25 mouse cellular contexts compared by ENCODE assay signal in the genomic region with DNA sequence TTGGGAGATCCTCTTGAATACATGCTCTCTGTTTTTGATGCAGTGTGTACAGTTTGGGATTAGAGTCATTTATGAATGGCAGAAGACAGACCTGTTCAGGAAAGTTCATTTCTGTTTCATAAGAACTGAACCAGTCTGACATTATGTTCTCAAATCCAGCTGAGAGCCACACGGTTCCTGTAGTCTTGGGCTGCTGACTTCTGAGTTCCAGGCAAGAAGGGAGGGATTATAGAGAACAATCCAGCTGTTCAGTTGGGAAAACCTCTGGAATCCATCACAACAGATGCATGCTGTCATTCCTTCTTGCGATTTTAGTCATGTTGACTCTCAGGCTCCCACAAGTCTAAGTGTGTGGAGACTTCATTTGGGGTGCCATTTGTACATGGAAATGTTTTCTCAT.
DNase-seq lines count a peak whose midpoint lies in the region; ATAC-seq and TF ChIP-seq lines count a peak whose summit lies in the region.
"Had no signal": no experiment of that assay in that cellular context is flagged by ENCODE, and none has a peak within 500 bp of the region (broad histone marks: within the 10 kb centered on the region; RNA-seq: fewer than 3 reads in every experiment).

No protein-coding gene starts in this region.

- H3K4me3 ChIP-seq in heart, adult 2 months, result no peak overlapping the region
- H3K4me3 ChIP-seq in hindbrain, embryonic 14.5 days (replicated peaks; ENCODE audit: low read length), result no peak overlapping the region
- no peak overlapping the region for H3K4me3 ChIP-seq in hindbrain, embryonic 12.5 days
- H3K4me3 ChIP-seq: embryonic facial prominence, embryonic 10.5 days; embryonic facial prominence, embryonic 13.5 days; erythroblast, embryonic 14.5 days; forebrain, embryonic 12.5 days; forebrain, embryonic 15.5 days; intestine, embryonic 15.5 days had no signal

- TF ChIP-seq POLR2A in heart, adult 2 months (IDR thresholded peaks at IDR 0.05; ENCODE audit: insufficient read depth, low read depth, low read length), result no peak

- no peaks in the 10 kb centered on the region for H3K9me3 ChIP-seq in hindbrain, embryonic 14.5 days (ENCODE audit: control insufficient read depth, low read length)
- H3K9me3 ChIP-seq in hindbrain, embryonic 12.5 days (replicated peaks), result no peaks in the 10 kb centered on the region
- H3K9me3 ChIP-seq: embryonic facial prominence, embryonic 10.5 days; embryonic facial prominence, embryonic 13.5 days; forebrain, embryonic 12.5 days; forebrain, embryonic 15.5 days; intestine, embryonic 15.5 days had no signal

- no peaks in the 10 kb centered on the region for H3K4me1 ChIP-seq in heart, adult 2 months (ENCODE audit: control insufficient read depth, insufficient read depth, low read length)
- H3K4me1 ChIP-seq in hindbrain, embryonic 14.5 days (replicated peaks; ENCODE audit: control insufficient read depth, insufficient read depth, low read length), result no peaks in the 10 kb centered on the region
- H3K4me1 ChIP-seq in hindbrain, embryonic 12.5 days, result no peaks in the 10 kb centered on the region
- H3K4me1 ChIP-seq: embryonic facial prominence, embryonic 10.5 days; embryonic facial prominence, embryonic 13.5 days; forebrain, embryonic 12.5 days; forebrain, embryonic 15.5 days; intestine, embryonic 15.5 days had no signal

- H3K4me2 ChIP-seq in hindbrain, embryonic 14.5 days (replicated peaks), result no peak overlapping the region
- no peak overlapping the region for H3K4me2 ChIP-seq in hindbrain, embryonic 12.5 days (replicated peaks)
- H3K4me2 ChIP-seq: embryonic facial prominence, embryonic 13.5 days; forebrain, embryonic 12.5 days; forebrain, embryonic 15.5 days; intestine, embryonic 15.5 days had no signal

- no peaks in the 10 kb centered on the region for H3K36me3 ChIP-seq in heart, adult 2 months (ENCODE audit: control insufficient read depth, insufficient read depth, low read length)
- no peaks in the 10 kb centered on the region for H3K36me3 ChIP-seq in hindbrain, embryonic 14.5 days (replicated peaks; ENCODE audit: control insufficient read depth, insufficient read depth)
- no peaks in the 10 kb centered on the region for H3K36me3 ChIP-seq in hindbrain, embryonic 12.5 days
- H3K36me3 ChIP-seq: embryonic facial prominence, embryonic 10.5 days; embryonic facial prominence, embryonic 13.5 days; forebrain, embryonic 12.5 days; forebrain, embryonic 15.5 days; intestine, embryonic 15.5 days had no signal

- H3K9ac ChIP-seq in heart, adult 2 months (ENCODE audit: low read depth, low read length), result no peak overlapping the region
- H3K9ac ChIP-seq in hindbrain, embryonic 14.5 days, result no peak overlapping the region
- H3K9ac ChIP-seq in hindbrain, embryonic 12.5 days, result no peak overlapping the region
- H3K9ac ChIP-seq: embryonic facial prominence, embryonic 13.5 days; forebrain, embryonic 12.5 days; forebrain, embryonic 15.5 days; intestine, embryonic 15.5 days had no signal

- intact Hi-C loops in heart, postnatal 25 days (cut with DNase I), result no loop called here
- intact Hi-C loops in heart, adult 2 months (cut with DNase I), result no loop called here

- WGBS in heart, adult 2 months, result 54% methylated on average over 2 of the region's 2 CpGs
- 80% methylated on average over 2 of the region's 2 CpGs for WGBS in hindbrain, embryonic 14.5 days
- 64% methylated on average over 2 of the region's 2 CpGs for WGBS in hindbrain, embryonic 12.5 days

- DNase-seq in heart, adult 11 months, result peak; percentile 91
- DNase-seq in heart, postnatal 25 days (ENCODE audit: low spot score), result no peak
- peak; percentile 6 to 21 for DNase-seq in heart, adult 9 months (ENCODE audit: low spot score in 2 of 2)
- no peak for DNase-seq in heart, adult 2 months
- DNase-seq in hindbrain, embryonic 14.5 days (ENCODE audit: low spot score), result peak; percentile 9
- peak; percentile 0 for DNase-seq in kidney, postnatal 14 days
- no peak for DNase-seq in kidney, postnatal 36 days
- DNase-seq: adrenal gland, adult 8-10 months; adrenal gland, postnatal 25 days; cerebellum, adult 11-12 months; cerebellum, adult 8-10 months; cerebellum, postnatal 10 days; cerebellum, postnatal 36 days; embryo, embryonic 11 days; gastrocnemius, postnatal 25 days; kidney, adult 11 months had no signal

- ATAC-seq in hindbrain, embryonic 14.5 days (ENCODE audit: low FRiP score), result no peak
- no peak for ATAC-seq in hindbrain, embryonic 12.5 days (ENCODE audit: low FRiP score)
- ATAC-seq: activated CD4-positive, CD25-positive, alpha-beta regulatory T cell, adult 4 months; forebrain, embryonic 15.5 days; hindbrain, embryonic 16.5 days; intestine, embryonic 15.5 days had no signal

- H3K79me2 ChIP-seq in heart, adult 2 months (replicated peaks; ENCODE audit: control insufficient read depth, insufficient read depth, low read length), result no peaks in the 10 kb centered on the region

- H3K27ac ChIP-seq in heart, adult 2 months, result no peak overlapping the region
- no peak overlapping the region for H3K27ac ChIP-seq in hindbrain, embryonic 14.5 days
- no peak overlapping the region for H3K27ac ChIP-seq in hindbrain, embryonic 12.5 days
- H3K27ac ChIP-seq: embryonic facial prominence, embryonic 10.5 days; embryonic facial prominence, embryonic 13.5 days; forebrain, embryonic 12.5 days; forebrain, embryonic 15.5 days; intestine, embryonic 15.5 days had no signal

- no peaks in the 10 kb centered on the region for H3K27me3 ChIP-seq in heart, adult 2 months (ENCODE audit: control insufficient read depth, insufficient read depth, low read length)
- H3K27me3 ChIP-seq in hindbrain, embryonic 14.5 days (ENCODE audit: control insufficient read depth, insufficient read depth, low read length), result no peaks in the 10 kb centered on the region
- no peaks in the 10 kb centered on the region for H3K27me3 ChIP-seq in hindbrain, embryonic 12.5 days
- H3K27me3 ChIP-seq: embryonic facial prominence, embryonic 13.5 days; forebrain, embryonic 12.5 days; forebrain, embryonic 15.5 days; intestine, embryonic 15.5 days had no signal

- TF ChIP-seq CTCF in heart, adult 2 months (IDR thresholded peaks at IDR 0.05), result no peak

- TF ChIP-seq EP300 in heart, adult 2 months (IDR thresholded peaks at IDR 0.05; ENCODE audit: insufficient read depth, low read depth, low read length), result no peak

Comparison
In these comparisons a context has a peak if more than half of its experiments do, and no peak if none do; other contexts are left out.
1. DNase-seq: peak in heart, adult 11 months (single experiment), heart, adult 9 months (2 of 2), hindbrain, embryonic 14.5 days (single experiment) and kidney, postnatal 14 days (single experiment); none in heart, postnatal 25 days (single experiment), heart, adult 2 months (0 of 2) and kidney, postnatal 36 days (0 of 2).